Mouse (Mus musculus) heart, postnatal 0 days (tissue): ENCODE data around the gene Gpld1. TPM values are rescaled to one million over a fixed set of nuclear protein-coding genes. Genes with fewer than 3 reads are reported as not detected.
"Not testable (repeated sequence)": the region's sequence is repeated elsewhere in the genome, so short reads cannot be mapped to it uniquely, and the experiment has no call there.

Source experiments
- ATAC-seq: fragments of 200-750 bp; cut with Nextera tagmentation; 2 replicates; pipeline ENCODE4 v1.8.0; 2017; ENCODE audit warnings: low read depth, moderate number of reproducible peaks, moderate library complexity; ENCODE audit not compliant: insufficient read depth
- DNase-seq: peaks from one replicate; pipeline ENCODE4 v3.0.0-alpha.2; 2016; ENCODE audit warnings: low spot score
- H3K27ac ChIP-seq: fragments of 300-500 bp; sonication (generic); 2 replicates; pipeline ENCODE4 v1.5.1; 2014; ENCODE audit warnings: low read depth, mild to moderate bottlenecking
- H3K27me3 ChIP-seq: fragments of 300-500 bp; sonication (generic); 2 replicates; pipeline ENCODE4 v1.6.1; 2014; ENCODE audit warnings: low read length, mixed read lengths; ENCODE audit not compliant: control insufficient read depth, insufficient read depth
- H3K36me3 ChIP-seq: fragments of 300-500 bp; sonication (generic); replicated peaks from 2 replicates; pipeline ENCODE4 v1.6.1; 2014; ENCODE audit warnings: low read length, mixed read lengths; ENCODE audit not compliant: control insufficient read depth, insufficient read depth
- H3K4me1 ChIP-seq: fragments of 300-500 bp; sonication (generic); 2 replicates; pipeline ENCODE4 v1.6.1; 2014; ENCODE audit warnings: antibody characterized with exemption; ENCODE audit not compliant: control insufficient read depth, insufficient read depth
- H3K4me2 ChIP-seq: fragments of 300-500 bp; sonication (generic); 2 replicates; pipeline ENCODE4 v1.6.1; 2014; ENCODE audit warnings: low read depth, mild to moderate bottlenecking, low read length, moderate library complexity
- H3K4me3 ChIP-seq: fragments of 300-500 bp; sonication (generic); 2 replicates; pipeline ENCODE4 v1.5.1; 2014; ENCODE audit warnings: low read depth, low read length
- H3K9ac ChIP-seq: fragments of 300-500 bp; sonication (generic); replicated peaks from 2 replicates; pipeline ENCODE4 v1.6.1; 2014; ENCODE audit warnings: low read depth, low read length, mixed read lengths
- H3K9me3 ChIP-seq: fragments of 300-500 bp; sonication (generic); replicated peaks from 2 replicates; pipeline ENCODE4 v1.6.1; 2016; ENCODE audit warnings: low read length; ENCODE audit not compliant: control insufficient read depth
- CTCF ChIP-seq: IDR thresholded peaks from 2 replicates; pipeline ENCODE4 v1.5.1; 2016; ENCODE audit warnings: antibody characterized with exemption, control low read depth, low read depth
- EP300 ChIP-seq: IDR thresholded peaks from 2 replicates; pipeline ENCODE4 v1.6.1; 2016; ENCODE audit warnings: antibody characterized with exemption, low read depth
- WGBS: fragments of 180-500 bp; shearing (Covaris S2); extraction: QIAGEN DNeasy Blood & Tissue Kit; methylation state at CpG from one replicate; pipeline ENCODE4 v1.1.7; 2014; 5-methylcytosine and 5-hydroxymethylcytosine counted together
- polyA plus RNA-seq: library from polyadenylated mRNA; unstranded; fragments of >200 nt; fragmentation: Nextera tagmentation; extraction: Ambion mirVana; gene quantifications from 2 replicates; pipeline ENCODE4 v1.2.1, GENCODE M21; 2015
- total RNA-seq: library from RNA; depleted of rRNA; stranded (reverse); fragments of >200 nt; gene quantifications from 2 replicates; pipeline ENCODE4 v1.2.3, GENCODE M21; 2014; ENCODE audit warnings: low replicate concordance

Gene Gpld1
- total and polyA plus RNA-seq, 2 experiments from 2014 or later: 0.04 to 0.40 TPM

DNA sequence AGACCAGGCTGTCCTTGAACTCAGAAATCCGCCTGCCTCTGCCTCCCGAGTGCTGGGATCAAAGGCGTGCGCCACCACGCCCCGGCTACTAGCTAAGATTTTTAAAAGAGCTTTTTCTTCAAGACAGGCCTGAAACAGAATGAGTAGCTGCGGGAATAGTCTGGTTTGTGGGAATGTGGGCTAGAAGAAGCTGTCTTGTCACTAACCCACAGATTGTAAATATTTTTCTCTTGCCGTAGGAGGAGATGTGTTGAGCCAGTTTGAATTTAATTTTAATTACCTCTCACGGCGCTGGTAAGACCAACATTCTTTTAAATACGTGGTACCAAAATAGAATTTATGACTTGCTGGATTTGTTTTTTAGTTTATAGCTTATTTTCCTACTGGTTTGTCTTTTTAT, 15.7 kb downstream of the Gpld1 start:
- Histone ChIP-seq H3K27me3 (no peaks in the 10 kb centered on the region), H3K4me1 (no peaks in the 10 kb centered on the region), H3K36me3 (no peaks in the 10 kb centered on the region), H3K27ac (no peak overlapping the region), H3K4me2 (no peak overlapping the region), H3K4me3 (no peak overlapping the region), H3K9ac (no peak overlapping the region), H3K9me3 (no peaks in the 10 kb centered on the region)
- 95% methylated on average over 11 of the region's 11 CpGs for WGBS
- DNase-seq (no peak), ATAC-seq (no peak)
- no peak for TF ChIP-seq CTCF
- TF ChIP-seq EP300: no peak

DNA sequence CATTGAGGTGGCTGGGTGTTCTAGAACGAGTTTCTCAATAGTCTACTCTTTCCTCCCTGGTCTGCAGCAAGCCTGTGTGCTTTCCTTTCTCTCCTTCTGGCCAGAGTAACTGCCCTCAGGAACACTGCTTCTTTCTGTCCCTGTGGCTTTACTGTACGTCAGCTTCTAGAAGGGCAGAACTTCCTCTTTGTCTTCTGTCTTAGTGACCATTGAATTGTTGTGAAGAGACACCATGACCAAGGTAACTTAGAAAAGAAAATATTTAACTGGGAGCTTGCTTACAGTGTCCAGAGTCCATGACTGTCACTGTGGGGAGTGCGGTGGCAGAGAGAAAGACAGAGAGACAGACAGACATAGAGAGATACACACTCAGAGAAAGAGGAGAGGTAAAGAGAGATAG, 17.1 kb downstream of the Gpld1 start:
- TF ChIP-seq CTCF (no peak), EP300 (no peak)
- Histone ChIP-seq H3K9ac (no peak overlapping the region), H3K27me3 (no peaks in the 10 kb centered on the region), H3K9me3 (no peaks in the 10 kb centered on the region), H3K36me3 (no peaks in the 10 kb centered on the region), H3K4me3 (no peak overlapping the region), H3K4me2 (no peak overlapping the region), H3K4me1 (no peaks in the 10 kb centered on the region), H3K27ac (no peak overlapping the region)
- DNase-seq (no peak), ATAC-seq (no peak)
- WGBS: 77% methylated on average over 3 of the region's 3 CpGs

DNA sequence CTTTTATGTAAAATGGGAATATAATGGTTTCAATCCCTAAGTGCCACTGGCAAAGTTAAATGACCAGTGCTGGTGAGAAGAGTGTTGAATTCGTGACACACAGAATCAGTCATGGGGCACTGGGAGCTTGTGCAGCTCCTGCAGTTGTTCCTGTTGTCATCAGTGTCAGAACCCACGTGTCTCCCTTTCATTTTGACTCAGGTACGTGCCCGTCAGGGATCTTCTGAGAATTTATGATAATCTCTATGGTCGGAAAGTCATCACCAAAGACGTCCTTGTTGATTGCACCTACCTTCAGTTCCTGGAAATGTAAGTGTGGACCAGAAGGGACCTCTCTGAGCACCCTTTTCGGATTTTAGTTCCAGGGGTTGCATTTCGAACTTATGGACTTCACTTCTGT, 19.2 kb downstream of the Gpld1 start:
- DNase-seq: no peak
- H3K27me3 ChIP-seq: no peaks in the 10 kb centered on the region
- H3K36me3 ChIP-seq: no peaks in the 10 kb centered on the region
- WGBS: 73% methylated on average over 8 of the region's 8 CpGs
- no peak for TF ChIP-seq CTCF
- TF ChIP-seq EP300: no peak
- no peak for ATAC-seq
- H3K4me3 ChIP-seq: no peak overlapping the region
- H3K9ac ChIP-seq: no peak overlapping the region
- H3K27ac ChIP-seq: no peak overlapping the region
- no peaks in the 10 kb centered on the region for H3K9me3 ChIP-seq
- H3K4me1 ChIP-seq: peaks cover 9% of the 10 kb centered on the region; the same call in 1 of the 2 replicates
- no peak overlapping the region for H3K4me2 ChIP-seq

DNA sequence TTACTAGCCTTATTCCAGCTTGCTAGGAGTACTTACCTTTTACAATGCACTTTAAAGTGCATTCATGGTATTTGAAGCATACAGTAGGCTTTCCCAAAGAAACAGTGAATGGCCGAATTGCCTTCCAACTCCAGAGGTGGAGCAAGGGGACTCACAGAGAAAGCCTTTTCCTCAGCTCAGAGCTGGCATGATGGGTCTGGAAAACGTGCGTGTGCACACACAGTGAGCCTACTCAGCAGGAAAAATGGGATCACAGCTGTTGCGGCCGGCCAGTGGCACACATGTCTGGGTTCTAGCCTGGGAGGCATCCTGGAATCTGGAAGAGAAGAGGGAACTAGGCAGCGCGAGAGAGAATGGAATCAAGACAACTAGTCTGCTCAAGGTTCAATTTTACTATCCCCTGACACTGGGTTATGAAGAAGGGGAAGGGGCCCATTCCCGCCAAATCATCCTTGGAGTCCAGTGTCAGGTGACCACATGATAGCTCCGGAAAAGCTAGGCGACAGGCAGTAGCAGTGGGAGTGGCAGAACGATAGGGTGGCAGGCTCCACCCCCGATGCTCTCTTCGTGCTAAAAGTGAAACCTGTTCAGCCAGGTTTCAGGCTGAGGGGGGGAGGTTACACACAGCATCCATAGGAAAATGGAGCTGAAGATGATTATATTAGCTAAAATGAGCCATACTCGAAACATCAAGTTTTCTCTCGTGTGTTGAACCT, 22.3 kb downstream of the Gpld1 start:
- ATAC-seq (no peak), DNase-seq (no peak)
- Histone ChIP-seq H3K36me3 (no peaks in the 10 kb centered on the region), H3K4me3 (peak overlapping the region; percentile 51), H3K27ac (no peak overlapping the region), H3K27me3 (no peaks in the 10 kb centered on the region), H3K4me2 (peak overlapping the region; percentile 63), H3K4me1 (peaks cover 9% of the 10 kb centered on the region; the same call in 1 of the 2 replicates), H3K9ac (no peak overlapping the region; the same call in 1 of the 2 replicates), H3K9me3 (no peaks in the 10 kb centered on the region)
- TF ChIP-seq EP300: no peak
- no peak for TF ChIP-seq CTCF
- 13% methylated on average over 15 of the region's 15 CpGs for WGBS

DNA sequence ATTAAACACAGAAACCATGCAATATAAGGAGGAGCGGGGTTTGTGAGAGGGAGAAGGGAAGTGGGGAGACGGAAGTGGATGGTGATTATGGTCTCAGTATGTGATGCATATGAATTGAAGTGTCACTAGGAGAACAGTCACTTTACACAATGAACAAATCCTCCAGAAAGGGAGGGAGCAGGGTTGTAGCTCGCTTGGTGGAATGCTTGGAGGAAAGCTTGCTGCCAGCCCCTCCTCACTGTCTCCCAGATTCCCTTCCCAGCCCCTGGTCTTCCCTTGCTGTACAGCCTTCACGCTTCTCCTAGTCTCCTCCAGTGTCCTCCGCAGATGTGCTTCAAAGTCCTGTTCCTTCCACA, 22.9 kb downstream of the Gpld1 start:
- no peaks in the 10 kb centered on the region for H3K27me3 ChIP-seq
- 25% methylated on average over 5 of the region's 5 CpGs for WGBS
- no peaks in the 10 kb centered on the region for H3K9me3 ChIP-seq
- H3K4me3 ChIP-seq: peak overlapping the region; percentile 51
- no peak; the same call in 1 of the 2 replicates for ATAC-seq
- no peaks in the 10 kb centered on the region for H3K36me3 ChIP-seq
- peak overlapping the region; percentile 63 for H3K4me2 ChIP-seq
- TF ChIP-seq CTCF (no peak), EP300 (no peak)
- peaks cover 9% of the 10 kb centered on the region; the same call in 1 of the 2 replicates for H3K4me1 ChIP-seq
- no peak for DNase-seq
- H3K27ac ChIP-seq: no peak overlapping the region
- H3K9ac ChIP-seq: no peak overlapping the region; the same call in 1 of the 2 replicates

DNA sequence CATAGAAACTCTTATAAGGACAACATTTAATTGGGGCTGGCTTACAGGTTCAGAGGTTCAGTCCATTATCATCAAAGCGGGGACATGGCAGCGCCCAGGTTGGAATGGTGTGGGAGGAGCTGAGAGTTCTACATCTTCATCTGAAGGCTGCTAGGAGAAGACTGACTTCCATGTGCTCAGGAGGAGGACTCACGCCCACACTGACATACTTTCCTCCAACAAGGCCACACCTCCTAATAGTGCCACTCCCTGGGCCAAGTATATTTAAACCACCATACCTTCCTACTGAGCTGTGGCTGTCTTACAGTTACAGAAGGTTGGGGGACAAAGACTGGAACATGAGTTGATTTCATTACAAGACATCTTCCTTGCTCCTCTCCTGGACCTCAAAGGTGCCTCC, 28.8 kb downstream of the Gpld1 start:
- H3K4me1 ChIP-seq, H3K27ac ChIP-seq, DNase-seq, H3K27me3 ChIP-seq, H3K4me3 ChIP-seq, H3K9ac ChIP-seq, H3K36me3 ChIP-seq, H3K9me3 ChIP-seq, H3K4me2 ChIP-seq, ATAC-seq: not testable (repeated sequence)
- WGBS: 83% methylated on average over 3 of the region's 3 CpGs
